Mouse (Mus musculus): ENCODE results near the gene Il18. TPM values are rescaled to one million over a fixed set of nuclear protein-coding genes. Genes with fewer than 3 reads are reported as not detected.
"Not testable (repeated sequence)": the region's sequence is repeated elsewhere in the genome, so short reads cannot be mapped to it uniquely, and the experiment has no call there.

Il18 gene
- total RNA-seq, 4 experiments from 2014 or later = 0.54 to 2.0 (median 1.5) TPM

DNA sequence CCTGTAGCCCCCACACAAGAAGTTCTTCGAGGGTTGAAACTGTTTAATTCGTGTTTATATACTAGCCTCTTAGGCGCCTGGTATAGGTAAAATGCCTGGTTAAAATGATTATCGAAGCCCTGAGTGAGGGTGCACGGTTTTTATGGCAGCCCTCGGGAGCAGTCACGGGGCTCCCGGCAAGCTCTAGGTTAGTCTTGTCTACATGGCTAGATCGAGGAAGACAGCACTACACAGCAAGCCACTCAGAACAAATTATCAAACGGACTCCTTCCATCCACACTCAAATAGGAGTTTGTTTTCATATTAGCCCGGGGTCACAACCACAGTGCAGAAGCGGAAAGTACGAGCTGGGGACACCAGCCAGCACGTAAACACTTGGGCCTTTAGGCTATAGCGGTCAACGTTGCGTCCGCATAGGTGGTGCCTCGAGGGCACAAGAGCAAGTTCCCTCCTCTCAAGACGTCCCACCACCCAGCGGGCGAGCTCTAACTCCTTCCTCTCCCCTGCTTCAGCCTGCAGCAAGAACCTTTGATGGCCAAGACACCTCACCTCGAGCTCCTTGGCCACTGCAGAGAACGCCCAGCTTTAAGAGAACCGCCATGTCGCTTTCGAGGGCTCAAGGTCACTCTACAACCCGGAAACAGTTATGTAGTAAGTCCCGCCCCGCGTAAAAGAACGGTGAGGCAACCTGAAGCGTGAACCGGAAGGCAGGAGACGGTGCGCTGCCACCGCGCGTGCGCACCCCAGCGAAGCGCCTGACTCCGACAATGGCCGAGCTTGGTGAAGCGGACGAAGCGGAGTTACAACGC lies 48.8 kb downstream of the Il18 start, which contains the start of the genes Sdhd and Timm8b:
Sdhd (minus strand) TSS at position 624 of the 809 bp plus-strand sequence.
Timm8b (plus strand) TSS at position 722 of the 809 bp plus-strand sequence.
- DNase-seq (ENCODE audit: low spot score) = peak; percentile 95

- no peak for DNase-seq (ENCODE audit: low spot score)
Observed at GRCm38 (mm10) chr9:50603998-50604324, 49.3 kb downstream of the Il18 start.

GRCm38 (mm10) chr9:50604338-50604737 lies 49.7 kb downstream of the Il18 start:
- DNase-seq (ENCODE audit: low spot score) = no peak

- DNase-seq (ENCODE audit: low spot score) = no peak
Observed at GRCm38 (mm10) chr9:50612115-50612514, 57.5 kb downstream of the Il18 start.

GRCm38 (mm10) chr9:50616161-50616560 lies 61.5 kb downstream of the Il18 start:
- no peak for DNase-seq (ENCODE audit: low spot score)

GRCm38 (mm10) chr9:50616766-50617603 lies 62.4 kb downstream of the Il18 start, which contains the start of the genes Pih1d2 and Nkapd1:
Gene Pih1d2, plus strand, starts transcription at chr9:50617321.
Gene Nkapd1, minus strand, starts transcription at chr9:50617464.
- DNase-seq (ENCODE audit: low spot score) = peak; percentile 92

DNA sequence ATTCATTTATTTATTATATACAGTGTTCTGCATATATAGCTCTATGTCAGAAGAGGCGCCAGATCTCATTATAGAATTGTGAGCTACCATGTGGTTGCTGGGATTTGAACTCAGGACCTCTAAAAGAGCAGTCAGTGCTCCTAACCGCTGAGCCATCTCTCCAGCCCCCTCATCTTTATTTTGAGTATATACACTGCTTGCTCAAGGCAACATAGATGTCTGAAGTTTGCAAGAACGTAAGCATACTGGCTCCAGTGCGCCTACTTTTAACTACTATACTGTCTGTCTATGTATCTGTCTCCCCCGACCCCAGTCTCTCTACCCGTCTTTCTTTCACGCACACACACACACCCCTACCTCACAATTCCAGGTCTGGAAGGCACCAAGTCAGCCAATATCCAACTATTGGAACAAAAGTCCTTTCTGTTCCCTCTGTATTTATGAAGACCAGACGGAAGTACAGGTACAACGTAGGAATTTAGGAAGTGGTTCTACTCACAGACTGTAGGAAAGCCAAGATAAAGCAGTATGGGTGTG lies 63.2 kb downstream of the Il18 start:
- DNase-seq (ENCODE audit: low spot score) = no peak

DNA sequence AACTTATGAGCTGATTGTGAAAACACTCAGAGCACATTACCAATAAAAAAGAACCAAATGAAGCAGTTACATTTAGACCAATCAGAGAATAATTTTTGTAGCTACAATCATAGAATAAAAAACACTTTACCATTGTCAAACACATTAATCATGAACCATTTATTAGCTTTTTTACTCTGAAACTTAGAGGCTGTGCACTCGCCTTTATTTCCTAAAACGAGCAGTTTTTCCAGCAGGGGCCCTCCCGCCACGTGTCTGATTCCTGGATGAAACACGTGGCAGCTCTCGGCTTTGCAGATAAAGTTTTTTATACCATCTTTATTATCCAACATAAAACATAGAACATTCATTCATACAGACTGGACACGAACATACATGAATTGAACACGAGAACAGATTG lies 76.3 kb downstream of the Il18 start:
- DNase-seq (ENCODE audit: low spot score) = not testable (repeated sequence)

Other genes starting within 250 kb of the Il18 start
- 100 to 1,000 TPM; 421 to 573 (median 516) TPM for gene Rpl10-ps3, start 209.9 kb upstream of the Il18 start, total RNA-seq (2022)
- gene Plet1, start 60.3 kb upstream of the Il18 start, total RNA-seq (2022) = 1 to 10 TPM in 3 of 4 experiments, under 1 TPM in 1; 0.87 to 2.5 (median 1.8) TPM
- 10 to 100 TPM; 30.9 to 41.7 (median 36.7) TPM for gene Pts, start 26.1 kb upstream of the Il18 start, total RNA-seq (2022)
- gene Bco2, start 354 bp downstream of the Il18 start, total RNA-seq (2022) = under 1 TPM; 0.24 to 0.50 (median 0.45) TPM
- gene Tex12, start 6.5 kb downstream of the Il18 start, total RNA-seq (2022) = not detected
- 100 to 1,000 TPM; 662 to 705 (median 698) TPM for gene Sdhd, start 49.0 kb downstream of the Il18 start, total RNA-seq (2022)
- gene Timm8b, start 49.1 kb downstream of the Il18 start, total RNA-seq (2022) = 100 to 1,000 TPM; 264 to 310 (median 279) TPM
- under 1 TPM; 0.38 to 0.63 (median 0.53) TPM for gene Pih1d2, start 62.5 kb downstream of the Il18 start, total RNA-seq (2022)
- gene Nkapd1, start 62.6 kb downstream of the Il18 start, total RNA-seq (2022) = 10 to 100 TPM; 10.7 to 13.4 (median 11.9) TPM
- gene Dlat, start 105.0 kb downstream of the Il18 start, total RNA-seq (2022) = 100 to 1,000 TPM; 333 to 412 (median 402) TPM
- gene Dixdc1, start 184.7 kb downstream of the Il18 start, total RNA-seq (2022) = 10 to 100 TPM in 1 of 4 experiments, 1 to 10 TPM in 3; 5.3 to 12.8 (median 6.1) TPM
- 1 to 10 TPM; 2.8 to 6.4 (median 4.9) TPM for gene 2310030G06Rik, start 191.7 kb downstream of the Il18 start, total RNA-seq (2022)
- 1,000 to 10,000 TPM; 3,411 to 4,078 (median 3,658) TPM for gene Cryab, start 196.5 kb downstream of the Il18 start, total RNA-seq (2022)
- gene Hspb2, start 197.5 kb downstream of the Il18 start, total RNA-seq (2022) = 100 to 1,000 TPM; 150 to 156 (median 152) TPM
- 1 to 10 TPM; 4.9 to 6.9 (median 5.1) TPM for gene Fdxacb1, start 213.4 kb downstream of the Il18 start, total RNA-seq (2022)
- 10 to 100 TPM in 3 of 4 experiments, 1 to 10 TPM in 1; 8.2 to 12.5 (median 11.4) TPM for gene Alg9, start 220.2 kb downstream of the Il18 start, total RNA-seq (2022)
- gene 1110032A03Rik, start 220.7 kb downstream of the Il18 start, total RNA-seq (2022) = 10 to 100 TPM; 12.0 to 15.6 (median 13.6) TPM

All from heart, adult 8-10 months (tissue).